Mouse (Mus musculus) right cerebral cortex, postnatal 36 days (tissue): ENCODE measurements around the gene Cfap54.

Experiments
- DNase-seq, 2 experiments: peaks; one replicate each; pipeline ENCODE4 v3.0.0; 2022; ENCODE audit warnings: low spot score in 2 of 2, mixed read lengths in 1 of 2

Cfap54 gene

DNA sequence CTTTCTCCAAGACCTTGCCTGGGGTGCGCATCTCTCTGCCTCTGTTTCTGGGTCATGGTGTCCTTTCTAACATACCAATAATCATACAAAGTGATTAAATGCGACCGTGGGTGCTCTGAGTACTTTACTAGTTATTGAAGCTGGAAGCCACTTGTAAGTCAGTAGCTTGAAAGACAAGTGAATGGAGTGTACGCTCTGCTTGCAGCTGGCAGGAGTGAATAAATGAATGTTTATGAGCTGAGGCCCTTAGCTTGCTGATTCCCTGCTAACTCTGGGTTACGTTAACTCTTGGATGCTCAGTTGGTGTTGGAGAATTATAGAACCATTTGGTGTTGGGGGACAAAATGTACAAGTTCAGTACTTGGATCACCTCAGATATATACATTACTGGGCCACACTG is 298.7 kb downstream of the Cfap54 start:
- DNase-seq, result no peak

DNA sequence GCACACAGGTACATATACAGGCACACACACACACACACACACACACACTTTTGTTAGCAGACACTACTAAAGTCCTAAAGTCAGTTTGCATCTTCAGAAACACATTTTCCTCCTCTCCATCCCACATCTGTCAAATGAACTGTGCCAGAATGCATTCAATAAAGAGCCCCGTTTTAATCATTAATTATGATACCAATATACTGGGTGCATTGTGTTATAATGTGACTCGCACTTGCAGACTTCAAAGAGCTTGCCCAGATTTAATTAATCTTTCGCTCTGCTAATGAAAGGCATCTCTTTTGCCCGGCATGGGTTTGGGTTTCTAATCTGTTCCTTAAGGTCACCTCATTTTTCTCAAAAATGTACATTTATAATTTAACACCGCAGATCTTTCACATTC is 327.1 kb downstream of the Cfap54 start:
- no peak for DNase-seq

DNA sequence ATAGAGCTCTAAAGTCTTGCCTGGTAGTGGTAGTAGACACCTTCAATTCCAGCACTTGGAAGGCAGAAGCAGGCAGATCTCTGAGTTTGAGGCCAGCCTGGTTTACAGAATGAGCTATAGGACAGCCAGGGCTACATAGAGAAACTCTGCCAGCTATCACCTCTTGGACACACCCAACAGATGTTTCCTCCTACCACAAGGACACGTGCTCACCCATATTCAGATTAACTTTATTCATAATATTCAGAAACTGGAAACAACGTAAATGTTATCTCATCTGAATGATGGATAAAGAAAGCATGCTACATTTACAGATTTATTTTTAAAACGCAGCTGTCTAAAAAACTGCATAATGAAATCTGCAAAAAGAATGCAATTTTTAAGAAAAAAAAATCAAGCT is 351.1 kb downstream of the Cfap54 start:
- DNase-seq, result no peak

DNA sequence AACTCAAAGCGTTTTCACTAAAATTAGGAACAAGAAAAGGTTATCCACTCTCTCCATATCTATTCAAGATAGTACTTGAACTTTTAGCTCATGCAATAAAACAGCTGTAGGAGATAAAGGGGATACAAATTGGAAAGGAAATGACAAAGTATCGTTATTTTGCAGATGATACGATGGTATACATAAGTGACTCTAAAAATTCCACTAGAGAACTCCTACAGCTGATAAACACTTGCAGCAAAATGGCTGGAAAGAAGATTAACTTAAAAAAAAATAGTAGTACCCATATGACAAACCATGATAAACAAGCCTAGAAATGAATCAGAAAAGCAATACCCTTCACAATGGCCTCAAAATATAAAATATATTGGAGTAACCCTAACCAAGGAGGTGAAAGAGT is 352.7 kb downstream of the Cfap54 start:
- DNase-seq, result no peak
